Mouse (Mus musculus): Measurements from ENCODE around the gene Pgm5. TPM values are rescaled to one million over a fixed set of nuclear protein-coding genes. Genes with fewer than 3 reads are reported as not detected.

Pgm5 gene
- total RNA-seq, 4 experiments from 2014 or later, result 5.0 to 6.8 (median 6.3) TPM

DNA sequence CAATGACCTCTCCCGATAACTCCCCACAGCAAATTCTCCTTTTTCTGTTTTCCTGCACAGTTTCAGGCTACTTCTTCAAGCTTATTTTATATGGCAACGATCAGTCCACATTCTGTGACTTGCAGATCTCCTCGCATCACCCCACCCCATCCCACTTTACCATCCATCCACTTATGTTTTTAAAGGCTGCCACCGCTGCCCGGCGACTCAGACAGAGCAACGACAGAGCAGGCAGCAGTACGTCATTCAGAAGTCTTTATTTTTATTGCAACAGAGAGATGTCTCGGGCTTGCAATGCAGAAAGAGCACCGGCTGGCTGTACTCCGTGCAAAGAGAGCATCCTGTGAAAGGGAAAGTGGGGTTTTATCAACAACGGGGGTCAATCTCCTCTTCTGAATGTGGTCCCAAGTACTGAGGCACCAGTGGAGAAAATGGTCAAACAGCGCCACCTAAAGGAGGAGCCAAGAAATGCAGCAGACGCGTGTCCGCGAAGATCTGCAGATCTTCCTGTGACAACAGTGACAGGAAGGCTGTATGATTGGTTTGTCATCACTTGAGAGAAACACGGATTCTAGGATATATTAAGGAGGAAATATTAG lies 9.5 kb upstream of the Pgm5 start:
- peak; percentile 20 to 73 for DNase-seq (ENCODE audit: low spot score in 2 of 2)

DNA sequence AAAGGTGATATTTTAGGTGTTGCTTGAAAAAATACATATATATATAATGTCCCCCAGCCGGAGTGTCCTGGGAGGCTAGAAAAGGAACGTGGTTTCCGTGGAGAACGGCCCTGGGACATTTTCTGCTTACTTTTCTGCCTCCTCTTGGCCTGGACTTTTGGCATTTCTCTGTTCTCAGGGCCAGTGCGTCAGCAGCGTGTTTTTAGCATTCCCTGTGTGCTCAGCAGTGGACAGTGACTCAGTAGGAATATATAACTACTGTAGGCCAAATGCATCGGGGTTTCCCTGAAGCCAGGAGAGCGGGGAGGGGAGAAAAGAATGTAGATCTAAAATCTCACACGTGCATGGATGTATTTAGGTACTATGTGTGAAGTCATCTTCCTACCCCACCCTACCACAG lies 3.8 kb upstream of the Pgm5 start:
- no peak for DNase-seq (ENCODE audit: low spot score in 2 of 2)

DNA sequence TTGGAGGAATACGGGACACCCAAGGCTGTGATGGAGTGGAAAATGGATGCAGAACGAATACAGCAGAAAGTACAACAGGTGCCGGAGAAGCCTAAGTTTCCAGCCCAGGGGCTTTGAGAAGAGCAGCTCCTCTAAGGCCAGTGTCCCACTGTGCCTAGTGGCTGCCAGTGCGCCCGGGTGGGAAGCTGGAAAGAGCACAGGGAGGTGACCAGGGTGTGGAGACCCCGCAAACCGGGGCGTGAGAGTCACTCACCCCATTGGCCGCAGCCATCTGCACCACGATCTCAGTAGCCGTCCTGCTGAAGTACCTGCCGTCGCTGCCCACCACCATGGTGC lies 411 bp downstream of the Pgm5 start:
- no peak for DNase-seq (ENCODE audit: low spot score in 2 of 2)

DNA sequence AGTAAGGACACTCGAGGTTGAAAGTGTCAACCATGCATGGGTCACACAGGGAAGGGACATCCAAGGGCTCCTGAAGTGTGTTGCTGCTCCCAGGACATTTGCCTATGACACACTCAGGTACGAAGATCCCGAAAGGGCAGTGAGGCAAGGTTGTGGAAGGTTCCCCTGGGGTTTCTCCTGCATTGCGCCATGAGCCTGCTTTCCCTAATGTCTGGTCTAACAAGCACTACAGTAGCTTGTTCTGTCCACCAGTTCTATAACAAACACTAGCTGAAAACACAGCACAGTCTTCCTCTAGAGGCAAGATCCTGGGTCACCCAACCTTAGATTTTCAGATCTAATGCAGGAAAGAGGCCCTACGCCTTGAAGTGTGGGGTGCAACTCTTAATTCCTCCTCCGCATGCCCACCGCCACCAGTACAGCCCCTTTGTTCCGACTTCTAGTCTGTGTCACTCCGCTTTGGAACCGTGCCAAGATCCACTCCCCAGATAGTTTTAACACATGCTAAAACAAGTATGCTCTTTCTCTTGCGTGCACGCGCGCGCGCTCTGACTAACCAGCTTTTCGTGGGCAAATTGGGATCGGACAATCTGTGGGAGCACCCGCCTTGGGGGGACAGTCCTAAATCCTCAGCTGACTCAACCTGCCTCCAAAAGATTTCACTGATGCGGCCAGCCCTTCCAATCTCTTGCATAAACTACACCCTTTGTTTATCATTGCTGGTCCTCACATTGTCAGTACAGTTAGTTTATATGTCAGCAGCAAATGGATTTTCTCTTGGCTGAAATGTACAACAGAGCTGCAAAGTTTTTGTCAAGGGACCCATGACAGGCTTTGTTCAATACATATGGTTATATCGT lies 10.0 kb downstream of the Pgm5 start:
- no peak for DNase-seq (ENCODE audit: low spot score in 2 of 2)

DNA sequence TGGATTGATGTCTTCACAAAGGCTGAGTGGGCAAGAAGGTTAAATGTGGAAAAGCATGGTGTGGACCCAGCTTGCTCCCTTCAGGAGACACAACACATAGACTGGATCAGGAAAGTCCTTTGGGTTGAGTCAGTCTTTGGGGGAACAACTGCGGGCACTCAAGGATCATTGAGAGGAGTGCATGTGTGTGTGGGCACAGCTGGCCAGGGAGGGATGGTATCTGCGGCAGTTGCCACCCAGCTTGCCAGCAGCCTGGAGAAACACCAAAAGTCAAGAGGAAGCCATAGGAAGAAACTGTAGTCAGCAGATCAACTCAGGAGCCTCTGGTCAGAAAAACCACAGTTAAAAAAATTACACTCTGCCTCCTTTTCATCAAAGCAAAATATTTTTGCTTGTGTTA lies 12.8 kb downstream of the Pgm5 start:
- no peak for DNase-seq (ENCODE audit: low spot score in 2 of 2)

DNA sequence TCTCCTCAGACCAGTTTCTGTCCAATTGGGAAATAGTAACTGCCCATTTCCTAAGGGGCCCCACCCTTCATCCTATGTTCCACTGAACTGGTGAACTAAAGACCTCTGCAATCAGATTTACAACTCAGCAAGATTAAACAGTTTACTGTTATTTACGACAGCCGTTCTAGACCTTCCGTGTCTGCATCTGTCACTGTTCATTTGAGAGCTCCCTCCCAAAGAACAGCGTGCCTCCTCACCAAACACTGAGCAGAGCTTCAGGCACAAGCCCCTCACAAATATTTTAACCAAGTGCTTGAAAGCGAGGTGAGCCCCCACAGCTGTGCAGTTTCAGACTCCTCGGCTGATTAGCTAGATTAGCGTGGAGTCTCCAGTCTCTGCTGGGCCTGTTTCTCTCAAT lies 13.3 kb downstream of the Pgm5 start:
- no peak for DNase-seq (ENCODE audit: low spot score in 2 of 2)

DNA sequence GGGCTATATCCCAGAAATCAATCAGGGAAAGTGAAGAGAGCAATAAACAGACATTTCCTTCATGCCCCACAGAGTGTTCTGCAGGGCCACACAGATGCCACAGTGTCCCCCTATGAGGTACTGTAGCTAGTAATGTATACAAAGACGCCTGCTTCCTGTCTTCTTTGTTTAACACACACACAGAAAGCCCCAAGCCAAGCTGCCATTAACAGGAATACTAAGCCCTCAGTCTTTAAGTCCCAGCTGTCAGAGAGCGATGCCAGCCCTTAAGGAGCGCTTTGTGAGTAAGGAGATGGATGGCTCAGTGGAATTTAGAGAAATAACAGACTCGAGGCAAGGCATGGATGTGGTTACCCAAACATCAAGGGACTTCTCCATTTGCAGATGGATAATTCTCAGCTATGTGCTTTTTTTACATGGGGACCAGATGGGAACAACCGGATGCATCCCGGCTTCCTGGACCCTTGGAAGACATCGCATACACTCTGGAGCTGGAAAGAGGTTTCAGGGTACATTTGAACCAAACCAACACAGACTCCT lies 16.6 kb downstream of the Pgm5 start:
- DNase-seq (ENCODE audit: low spot score in 2 of 2), result no peak

DNA sequence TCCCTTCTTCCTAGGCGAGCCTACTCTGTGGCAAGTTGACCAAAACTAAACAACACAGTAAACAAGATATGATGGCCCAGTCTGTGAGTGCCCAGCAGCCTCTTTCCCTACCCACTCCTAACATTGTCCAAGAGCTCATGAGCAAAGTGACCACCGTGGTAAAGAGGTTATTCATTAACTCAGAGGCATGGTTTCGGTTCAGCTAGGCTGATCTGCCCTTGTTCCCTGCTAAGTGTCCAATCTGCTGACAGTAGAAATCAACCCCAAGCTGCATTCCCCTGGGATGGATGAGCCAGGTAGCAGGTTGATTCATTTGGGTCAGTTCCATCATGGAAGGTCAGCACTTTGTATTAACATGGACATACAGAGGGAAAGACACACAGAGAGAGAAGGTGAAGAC lies 19.6 kb downstream of the Pgm5 start:
- no peak for DNase-seq (ENCODE audit: low spot score in 2 of 2)

DNA sequence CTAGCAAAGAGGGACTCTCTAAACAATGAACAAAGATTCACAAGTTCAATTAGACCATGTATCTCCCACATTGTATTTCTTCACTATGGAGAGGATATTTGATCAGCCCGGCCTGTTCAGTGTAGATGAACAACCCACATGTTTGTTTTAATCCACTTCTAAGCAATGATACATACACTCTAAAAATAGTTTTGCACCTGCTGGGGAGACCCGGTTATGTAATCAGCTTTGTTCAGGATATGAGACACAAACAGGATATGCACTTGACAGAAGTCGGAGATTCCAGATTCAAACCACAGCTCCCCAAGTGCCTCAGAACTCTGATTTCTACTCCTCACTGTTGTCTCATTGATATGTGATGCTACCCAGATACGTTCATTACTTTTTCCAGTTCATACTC lies 37.1 kb downstream of the Pgm5 start:
- no peak for DNase-seq (ENCODE audit: low spot score in 2 of 2)

DNA sequence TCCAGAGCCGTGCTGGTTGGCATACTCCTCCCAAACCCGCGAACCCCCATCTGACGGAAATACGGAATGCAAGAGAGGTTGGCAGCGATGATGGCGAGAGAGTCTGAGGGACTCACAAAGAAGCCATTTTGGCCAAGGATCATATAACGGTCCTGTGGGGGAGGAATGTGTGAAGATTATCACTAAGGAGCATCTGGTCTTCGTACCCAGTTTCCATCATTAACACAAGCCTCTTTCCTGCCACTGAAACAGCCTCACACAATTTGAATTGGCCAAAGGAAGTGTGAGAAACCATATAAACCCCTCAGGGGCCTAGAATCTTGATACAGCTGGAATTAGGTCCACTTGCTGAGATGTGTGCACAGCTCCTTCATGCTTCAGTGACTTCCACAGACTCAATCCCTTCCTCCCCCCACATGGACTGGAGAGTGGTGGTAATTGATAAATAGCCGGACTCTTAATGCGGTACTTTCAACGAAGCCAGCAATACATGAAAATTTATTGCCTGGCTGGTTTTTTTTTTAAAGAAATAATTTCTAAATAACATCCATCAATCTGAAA lies 45.9 kb downstream of the Pgm5 start:
- no peak for DNase-seq (ENCODE audit: low spot score in 2 of 2)

DNA sequence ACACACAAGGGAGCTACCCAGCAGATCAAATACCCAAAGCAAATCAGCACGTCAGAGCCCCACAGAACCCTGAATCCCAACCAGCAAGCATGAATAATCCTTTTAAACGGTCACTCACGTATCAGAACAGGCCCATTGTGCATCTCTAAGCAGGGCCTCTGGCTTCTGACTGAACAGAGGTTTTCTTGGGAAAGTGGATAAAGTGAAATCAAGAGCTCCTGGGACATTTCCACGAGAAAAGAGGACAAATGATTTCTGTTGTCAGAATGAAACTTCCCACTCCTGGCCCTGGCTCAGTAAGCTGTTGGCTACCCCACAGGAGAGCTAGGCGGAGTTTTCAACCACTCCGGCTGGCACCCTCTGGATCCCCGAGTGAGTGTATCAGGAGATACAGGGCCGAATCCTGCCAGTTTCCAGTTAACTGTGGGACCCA lies 48.8 kb downstream of the Pgm5 start:
- no peak for DNase-seq (ENCODE audit: low spot score in 2 of 2)

DNA sequence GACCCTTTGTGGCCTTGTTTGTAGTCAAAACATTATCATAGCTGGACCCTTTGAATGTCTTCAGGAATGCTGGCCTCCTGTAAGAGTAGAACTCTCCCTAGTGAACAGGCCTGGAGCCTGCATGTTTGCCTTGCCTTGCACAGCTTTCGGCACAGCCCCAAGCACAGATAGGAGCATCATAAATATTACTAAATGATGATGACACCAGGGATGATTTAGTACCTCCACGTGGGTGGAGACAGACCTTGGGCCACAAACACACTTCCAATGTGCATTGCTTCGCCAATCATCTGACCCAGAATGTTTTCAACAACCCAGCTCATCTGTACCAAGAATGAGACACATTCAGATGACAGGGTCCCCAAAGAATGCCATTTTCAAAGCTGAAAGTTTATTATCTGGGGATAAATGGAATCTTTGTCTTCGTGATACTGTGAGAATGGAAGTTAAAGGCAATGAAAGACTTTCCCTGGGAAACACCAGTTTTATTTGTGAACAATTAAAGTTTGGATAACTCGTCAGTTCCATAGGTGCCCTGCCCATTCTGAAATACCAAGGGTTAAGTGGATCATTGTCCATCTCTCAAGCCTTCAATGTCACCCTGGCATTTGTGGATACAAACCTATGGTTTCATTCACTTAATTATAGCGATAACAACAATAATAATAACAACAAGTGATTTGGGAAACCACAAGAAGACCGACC lies 49.4 kb downstream of the Pgm5 start:
- DNase-seq (ENCODE audit: low spot score in 2 of 2), result no peak

DNA sequence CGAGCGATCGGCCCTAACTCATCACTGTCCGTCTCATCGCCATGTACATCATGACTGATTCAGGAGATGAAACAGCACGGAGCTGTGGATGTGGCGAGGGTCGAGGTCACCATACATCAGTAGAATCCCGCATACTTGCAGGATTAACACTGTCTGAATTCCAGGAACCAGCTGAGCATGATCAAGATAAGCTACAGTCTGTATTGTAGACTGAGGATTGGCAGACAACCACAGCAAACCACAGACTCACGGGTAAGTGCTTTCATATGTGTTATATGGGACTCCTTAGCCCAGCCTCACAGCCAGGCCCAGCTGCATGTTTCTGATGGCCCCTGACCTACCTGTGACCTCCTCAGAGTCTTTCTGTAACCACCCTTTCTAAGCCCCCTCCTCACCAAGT lies 50.2 kb downstream of the Pgm5 start:
- no peak for DNase-seq (ENCODE audit: low spot score in 2 of 2)

DNA sequence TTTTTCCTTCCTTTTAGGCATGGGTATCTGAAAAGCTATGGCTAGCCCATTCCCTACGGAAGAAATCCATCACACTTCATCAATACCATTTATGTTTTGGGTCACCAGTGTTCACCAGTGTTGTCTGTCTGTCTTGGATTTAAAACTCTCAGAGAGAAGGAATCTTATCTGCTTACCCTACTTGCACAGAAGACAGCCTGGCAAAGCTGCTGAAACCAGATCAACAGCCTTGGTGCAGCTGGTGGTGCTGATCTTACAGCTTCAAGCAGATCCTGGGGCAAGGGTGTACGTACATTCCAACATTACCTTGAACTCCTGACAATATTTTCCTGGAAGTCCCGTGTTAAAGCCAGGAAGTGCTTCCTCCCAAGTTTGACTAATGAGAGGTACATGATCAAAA lies 55.6 kb downstream of the Pgm5 start:
- no peak for DNase-seq (ENCODE audit: low spot score in 2 of 2)

DNA sequence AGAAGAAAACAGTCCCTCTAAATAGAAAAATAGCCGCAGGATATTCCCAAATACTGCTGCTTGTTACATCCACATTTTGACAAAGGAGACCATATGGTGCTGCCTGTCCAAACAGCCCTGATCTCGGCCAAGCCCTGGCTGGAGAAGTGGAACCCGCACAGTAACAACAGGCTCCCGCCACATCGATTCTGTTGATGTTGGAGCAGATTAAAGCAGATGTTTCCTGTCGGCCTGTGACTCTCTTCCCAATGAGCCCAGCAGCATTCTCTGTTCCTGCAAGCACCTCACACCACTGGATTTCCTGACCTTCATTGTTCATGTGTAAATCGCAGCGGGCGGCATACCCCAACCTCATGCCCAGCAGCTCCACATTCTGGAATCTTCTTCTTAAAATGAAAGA lies 64.0 kb downstream of the Pgm5 start:
- no peak for DNase-seq (ENCODE audit: low spot score in 2 of 2)

DNA sequence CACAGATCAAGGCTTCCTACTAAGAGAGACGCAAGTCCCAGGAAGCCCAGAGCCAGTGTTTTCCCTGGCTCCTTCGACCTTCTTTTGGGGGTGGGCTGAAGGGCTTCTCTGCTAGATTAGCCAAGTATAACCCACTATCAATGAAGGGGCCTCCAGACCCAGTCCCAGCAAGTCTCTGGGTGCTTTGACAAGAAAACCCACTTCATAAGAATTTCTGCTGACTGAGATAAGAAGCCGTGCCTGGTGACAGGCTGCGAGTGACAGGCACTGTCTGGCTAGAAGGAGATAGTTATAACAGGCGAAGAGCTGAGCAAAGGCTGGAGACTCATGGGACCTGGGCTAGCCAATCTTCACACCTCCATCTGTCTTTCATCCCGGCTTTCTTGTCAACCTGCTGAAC lies 67.3 kb downstream of the Pgm5 start:
- DNase-seq (ENCODE audit: low spot score in 2 of 2), result no peak

DNA sequence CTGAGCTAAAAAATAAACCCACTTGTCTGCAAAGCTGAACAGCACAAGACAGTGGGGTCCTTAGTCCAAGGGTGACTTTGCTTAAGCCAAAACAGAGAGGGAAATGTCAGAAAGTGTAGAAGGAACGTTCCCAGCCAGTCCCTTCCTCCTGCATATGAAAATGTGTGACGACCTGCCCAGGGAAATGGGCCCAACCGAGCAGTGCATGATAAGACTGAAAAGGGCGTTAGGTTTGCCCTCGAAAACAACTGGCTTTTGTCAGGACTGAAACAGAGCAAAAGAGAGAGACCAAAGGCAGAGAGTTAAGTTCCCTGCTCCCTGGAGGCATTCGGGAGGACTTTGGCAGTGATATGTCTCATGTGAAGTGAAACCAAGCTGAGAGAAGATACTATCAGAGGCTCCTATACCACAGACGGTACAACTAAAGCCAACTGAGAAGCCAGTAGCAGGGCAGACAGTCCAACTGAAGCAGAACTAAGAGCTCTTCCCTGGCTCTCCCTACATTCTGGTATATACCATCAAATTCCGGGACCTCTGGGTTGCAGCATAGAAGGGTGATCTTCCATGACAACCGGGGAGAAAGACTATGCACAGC lies 68.0 kb downstream of the Pgm5 start:
- DNase-seq (ENCODE audit: low spot score in 2 of 2), result no peak

DNA sequence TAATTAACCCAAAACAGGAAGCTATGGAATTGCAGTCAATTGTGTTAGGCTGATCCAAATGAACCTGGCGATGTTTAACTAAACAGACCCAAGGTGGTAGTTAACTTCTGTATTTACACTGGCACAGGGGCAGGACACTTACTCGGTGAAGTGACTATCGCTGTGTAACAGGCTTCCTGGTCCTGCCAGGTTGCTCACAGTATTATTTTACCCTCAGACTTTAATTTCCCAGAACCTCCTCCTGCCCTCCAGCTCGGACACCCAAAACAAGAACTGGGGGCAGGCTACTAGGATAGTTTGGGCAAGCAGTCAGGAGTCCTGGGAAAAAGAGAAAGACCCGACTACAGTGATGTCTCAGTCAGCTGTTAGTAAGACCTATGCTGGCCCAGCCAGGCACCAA lies 68.8 kb downstream of the Pgm5 start:
- no peak for DNase-seq (ENCODE audit: low spot score in 2 of 2)

DNA sequence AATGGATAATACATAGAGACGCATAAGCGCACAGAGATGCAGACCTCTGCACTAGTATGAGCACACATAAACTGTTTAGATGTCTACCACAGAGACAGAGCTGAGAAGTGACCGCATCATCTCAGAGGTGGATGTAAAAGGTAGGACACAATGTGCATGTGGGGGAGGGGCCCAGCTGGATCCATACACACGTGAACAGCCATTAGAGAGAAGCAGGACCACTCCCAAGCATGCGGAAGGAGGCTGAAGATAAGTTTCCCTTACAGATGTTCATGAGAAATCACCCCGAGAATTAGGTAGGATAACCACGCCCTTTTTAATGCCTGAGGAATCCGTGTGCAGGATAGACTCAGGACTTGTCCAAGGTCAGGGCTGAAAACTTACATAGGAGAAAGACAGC lies 75.8 kb downstream of the Pgm5 start:
- DNase-seq (ENCODE audit: low spot score in 2 of 2), result no peak

DNA sequence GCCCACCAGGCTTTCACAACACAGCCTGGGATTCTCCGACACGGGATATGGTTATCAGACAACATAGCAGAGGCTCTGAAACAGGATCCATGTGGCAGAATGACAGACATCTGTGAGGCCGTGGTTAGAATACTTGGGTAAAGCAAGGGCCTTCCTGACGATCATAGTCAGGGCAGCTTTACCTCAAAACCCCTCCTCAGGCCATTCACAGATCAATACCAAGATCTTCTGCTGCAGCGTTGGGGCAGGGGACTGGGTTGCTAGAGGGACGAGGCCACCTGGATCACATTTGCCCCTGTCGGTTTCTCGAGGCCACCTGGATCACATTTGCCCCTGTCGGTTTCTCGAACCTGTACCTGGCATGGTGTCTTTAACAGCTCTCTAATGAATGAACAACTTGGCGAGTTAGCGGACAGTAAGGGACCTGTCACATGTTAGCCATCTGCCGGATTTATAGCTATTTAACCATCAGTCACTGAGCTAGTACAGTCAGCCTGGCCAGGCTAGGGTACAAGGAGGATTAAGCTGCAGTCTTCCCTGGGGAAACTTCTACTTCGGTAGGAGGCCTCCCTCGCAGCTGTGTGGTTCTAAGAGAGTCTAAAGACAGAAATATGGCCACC lies 76.5 kb downstream of the Pgm5 start:
- DNase-seq (ENCODE audit: low spot score in 2 of 2), result no peak

DNA sequence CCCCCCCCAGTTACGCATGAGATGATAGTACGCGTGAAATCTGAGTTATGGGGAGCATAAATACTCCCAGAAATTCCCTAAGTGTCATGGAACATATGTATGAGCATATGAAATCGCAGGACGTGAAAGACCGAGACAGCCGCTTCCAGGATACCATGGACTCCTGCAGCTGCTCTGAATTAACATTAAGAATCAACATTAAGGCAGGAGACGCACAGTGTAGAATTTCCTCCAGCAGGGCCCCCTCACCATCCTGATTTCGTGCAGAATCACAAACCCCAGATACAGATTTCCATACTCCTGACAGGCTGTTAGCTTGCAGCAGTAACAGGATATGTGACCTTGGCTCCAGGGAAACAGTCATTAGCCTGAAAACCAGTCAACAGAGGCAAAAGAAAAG lies 77.9 kb downstream of the Pgm5 start:
- no peak for DNase-seq (ENCODE audit: low spot score in 2 of 2)

All from left cerebral cortex, adult 8-10 months (tissue).